Mouse (Mus musculus) pancreas, adult 10 weeks (tissue): ENCODE measurements around the gene Gm732. TPM values are rescaled to one million over a fixed set of nuclear protein-coding genes. Genes with fewer than 3 reads are reported as not detected.

Experiments used
- polyA plus RNA-seq: library from polyadenylated mRNA; stranded (reverse); fragments of 350-450 nt; fragmentation: Illumina TruSeq; extraction: RNeasy Lipid Tissue Mini Kit (QIAGEN cat#74804); gene quantifications from one replicate; pipeline ENCODE4 v1.2.3, GENCODE M21; 2015; ENCODE audit warnings: low read depth, low replicate concordance; ENCODE audit not compliant: insufficient read depth

The Gm732 gene
- not detected for polyA plus RNA-seq

GRCm38 (mm10) chrX:107948365-107948764 is at the start of gene Gm732:
TSS of gene Gm732 (minus strand) at chrX:107948465.

Other genes starting within 250 kb of the Gm732 start
- not detected for gene Tent5d, start 155.9 kb downstream of the Gm732 start, polyA plus RNA-seq
- 2.1 TPM for gene 2610002M06Rik, start 132.1 kb downstream of the Gm732 start, polyA plus RNA-seq